Mouse (Mus musculus): ENCODE data around the gene Hoxc12.

GRCm38 (mm10) chr15:102965003-102965891 is 28.7 kb downstream of the Hoxc12 start:
- TF ChIP-seq POLR2A (IDR thresholded peaks at IDR 0.05; ENCODE audit: low read depth, low read length) = no peak
- TF ChIP-seq CTCF (IDR thresholded peaks at IDR 0.05; ENCODE audit: extremely low read depth, insufficient read depth, insufficient read length, insufficient replicate concordance) = no peak
